Mouse (Mus musculus) kidney, adult 2 months (tissue): ENCODE results near the gene Tomm40.

ENCODE experiments used
- CTCF ChIP-seq: fragments of 200-500 bp; conservative IDR thresholded peaks from 2 replicates; pipeline ENCODE4 v1.5.1; 2011; ENCODE audit warnings: low read depth, mild to moderate bottlenecking, control low read depth, low read length, moderate library complexity, mixed read lengths; ENCODE audit not compliant: insufficient read depth, insufficient read length
- POLR2A ChIP-seq: fragments of 200-500 bp; IDR thresholded peaks from one replicate; pipeline ENCODE4 v1.6.1; 2011; ENCODE audit warnings: low read depth, low read length, control low read depth

- no peak for TF ChIP-seq CTCF
- no peak for TF ChIP-seq POLR2A
Observed at GRCm38 (mm10) chr7:19695213-19695594, 20.0 kb downstream of the Tomm40 start.
